Mouse (Mus musculus) ES-Bruce4 (cell line): ENCODE results near the gene Phc2.

ENCODE experiments used
- CTCF ChIP-seq: IDR thresholded peaks from one replicate; pipeline ENCODE4 v1.8.1; 2011; ENCODE audit warnings: low read depth, low read length
- POLR2A ChIP-seq: IDR thresholded peaks from one replicate; pipeline ENCODE4 v1.8.1; 2011; ENCODE audit warnings: low read length; ENCODE audit not compliant: insufficient read depth

DNA sequence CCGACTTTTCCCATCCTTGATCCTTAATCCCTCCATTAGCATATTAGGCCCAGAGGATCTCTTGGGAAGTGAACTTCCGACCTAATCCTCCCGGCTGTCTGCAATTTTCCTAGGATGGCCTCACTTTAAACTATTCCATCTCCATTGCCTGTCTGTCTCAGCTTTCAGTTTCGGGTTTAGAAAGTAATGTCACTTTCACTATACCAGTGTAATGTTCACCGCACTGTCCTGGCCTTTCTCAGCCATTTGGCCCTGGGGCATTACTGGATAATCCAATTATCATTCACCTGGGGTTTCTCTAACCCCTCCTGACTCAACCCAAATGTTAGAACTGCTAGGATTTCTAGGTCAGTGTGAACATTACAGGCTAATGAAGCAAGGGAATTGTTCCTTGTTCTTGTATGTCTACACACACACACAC, 73.9 kb downstream of the Phc2 start:
- TF ChIP-seq CTCF: no peak
- TF ChIP-seq POLR2A: no peak
